Mouse (Mus musculus): ENCODE measurements around the gene Olfr1432.
"Not testable (repeated sequence)": the region's sequence is repeated elsewhere in the genome, so short reads cannot be mapped to it uniquely, and the experiment has no call there.

Gene Olfr1432

GRCm38 (mm10) chr19:12232496-12232895 lies at the start of gene Olfr1432:
TSS of gene Olfr1432 (minus strand) at chr19:12232596.
- DNase-seq (ENCODE audit: low read depth, low spot score): not testable (repeated sequence)

- DNase-seq (ENCODE audit: low read depth, low spot score): no peak
Measured at GRCm38 (mm10) chr19:12279554-12279953, 47.2 kb upstream of the Olfr1432 start, which contains the start of gene Olfr1434. TSS of gene Olfr1434 (plus strand) at chr19:12279854.

- no peak for DNase-seq (ENCODE audit: low read depth, low spot score)
Measured at GRCm38 (mm10) chr19:12260732-12261131, 28.3 kb upstream of the Olfr1432 start, which contains the start of gene Olfr235. TSS of gene Olfr235 (plus strand) at chr19:12261032.

- DNase-seq (ENCODE audit: low read depth, low spot score): no peak
Measured at GRCm38 (mm10) chr19:12241559-12241958, 9.2 kb upstream of the Olfr1432 start, which contains the start of gene Olfr262. TSS of gene Olfr262 (minus strand) at chr19:12241659.

- no peak for DNase-seq (ENCODE audit: low read depth, low spot score)
Measured at GRCm38 (mm10) chr19:12200334-12200733, 32.1 kb downstream of the Olfr1432 start, which contains the start of gene Olfr1431. TSS of gene Olfr1431 (plus strand) at chr19:12200634.

- not testable (repeated sequence) for DNase-seq (ENCODE audit: low read depth, low spot score)
Measured at GRCm38 (mm10) chr19:12199076-12199475, 33.3 kb downstream of the Olfr1432 start.

All from retina, adult 2 months (tissue).